In the genomic region with DNA sequence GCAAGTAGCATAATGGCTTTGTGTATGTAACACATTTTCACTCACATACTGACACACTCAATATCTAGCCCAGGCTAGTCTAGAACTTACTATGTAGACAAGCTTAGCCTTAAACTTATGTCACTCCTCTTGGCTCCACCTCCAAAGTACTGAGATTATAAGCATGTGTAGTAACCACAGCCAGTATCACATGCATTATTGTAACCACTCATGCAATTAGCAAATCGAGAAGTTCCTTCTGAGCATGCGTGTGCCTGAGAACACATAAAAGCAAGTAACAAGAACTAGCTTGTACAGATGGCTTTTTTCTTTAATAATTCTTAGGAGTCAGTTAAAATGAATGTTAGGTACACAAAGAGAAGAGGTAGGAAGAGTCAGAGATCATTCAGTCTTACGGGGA, we compare ENCODE assay signal across 12 mouse cellular contexts.
"Had no signal": no experiment of that assay in that cellular context is flagged by ENCODE, and none has a peak within 500 bp of the region (broad histone marks: within the 10 kb centered on the region; RNA-seq: fewer than 3 reads in every experiment).

No protein-coding gene starts in this region.

- H3K27me3 ChIP-seq: intestine, embryonic 15.5 days; kidney, embryonic 15.5 days; liver, embryonic 15.5 days; midbrain, embryonic 15.5 days had no signal

- DNase-seq: kidney, adult 2 months; kidney, postnatal 14 days; lung, embryonic 14.5 days; lung, postnatal 14 days; right cerebral cortex, postnatal 14 days; thymus, postnatal 4 days had no signal

- H3K36me3 ChIP-seq: intestine, embryonic 15.5 days; kidney, embryonic 15.5 days; limb, embryonic 10.5 days; liver, embryonic 15.5 days; midbrain, embryonic 15.5 days; neural tube, embryonic 13.5 days had no signal

- ATAC-seq: intestine, embryonic 15.5 days; midbrain, embryonic 15.5 days had no signal
